Mouse (Mus musculus): Measurements from ENCODE around the gene Olfr960. TPM values are rescaled to one million over a fixed set of nuclear protein-coding genes. Genes with fewer than 3 reads are reported as not detected.

The Olfr960 gene
- polyA plus RNA-seq, 1 experiment, result not detected

DNA sequence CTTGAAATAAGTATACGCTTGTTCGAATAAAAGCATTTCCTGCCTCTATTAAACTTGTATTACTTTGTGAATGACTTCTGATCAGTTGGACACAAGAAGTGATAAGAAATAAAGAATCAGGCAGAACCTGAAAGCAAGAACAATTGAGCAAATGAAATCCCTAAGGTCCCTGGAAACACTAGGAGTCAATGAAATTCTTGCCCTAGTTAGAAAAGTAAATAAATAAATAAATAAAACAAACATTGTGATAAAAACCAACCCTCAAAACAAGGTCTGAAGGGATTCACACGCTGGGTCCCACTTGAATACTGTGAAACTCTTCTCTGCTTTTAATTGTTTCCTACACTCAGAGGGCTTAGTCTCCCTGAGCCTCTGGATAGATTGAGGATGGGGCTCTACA lies 10.8 kb upstream of the Olfr960 start, which contains the start of gene Olfr148:
TSS of gene Olfr148 (plus strand) at position 301 of the 400 bp plus-strand sequence.
- H3K36me3 ChIP-seq (ENCODE audit: control insufficient read depth, insufficient read depth, low read length), result no peaks in the 10 kb centered on the region
- DNase-seq, result no peak
- TF ChIP-seq POLR2A (IDR thresholded peaks at IDR 0.05; ENCODE audit: low read depth, low read length), result no peak
- TF ChIP-seq CTCF (conservative IDR thresholded peaks at IDR 0.05; ENCODE audit: insufficient read depth, insufficient read length, low read depth, low read length), result no peak
- no peak within 1 kb of the TSS for H3K27ac ChIP-seq (ENCODE audit: insufficient read depth, low read depth, low read length)
- H3K27me3 ChIP-seq (replicated peaks; ENCODE audit: control insufficient read depth, insufficient read depth, low read length), result no peaks in the 10 kb centered on the region
- 76% methylated on average over 3 of the region's 3 CpGs for WGBS
- no peaks in the 10 kb centered on the region for H3K4me1 ChIP-seq (ENCODE audit: control insufficient read depth, insufficient read depth, low read length)
- no peak within 1 kb of the TSS for H3K4me3 ChIP-seq (ENCODE audit: insufficient read depth, low read depth, low read length)

DNA sequence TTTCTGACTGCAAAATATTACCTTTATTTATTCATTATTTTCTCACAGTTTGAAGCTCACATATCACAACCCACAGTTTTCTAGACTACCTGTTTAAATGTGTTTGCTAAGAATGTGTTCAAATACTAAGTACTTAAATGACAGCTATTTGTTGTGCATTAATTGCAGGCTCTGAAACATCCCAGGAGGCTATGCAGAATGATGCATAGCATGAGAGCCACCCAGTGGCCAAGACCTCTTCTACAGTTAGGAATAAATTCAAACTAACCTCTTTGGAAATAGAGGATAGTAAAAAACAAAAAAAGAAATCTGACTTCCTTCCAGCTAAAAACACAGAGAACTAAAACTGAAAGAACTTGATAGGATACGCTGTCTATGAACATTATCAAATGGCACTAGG lies 9.2 kb upstream of the Olfr960 start:
- no peak overlapping the region for H3K27ac ChIP-seq (ENCODE audit: insufficient read depth, low read depth, low read length)

DNA sequence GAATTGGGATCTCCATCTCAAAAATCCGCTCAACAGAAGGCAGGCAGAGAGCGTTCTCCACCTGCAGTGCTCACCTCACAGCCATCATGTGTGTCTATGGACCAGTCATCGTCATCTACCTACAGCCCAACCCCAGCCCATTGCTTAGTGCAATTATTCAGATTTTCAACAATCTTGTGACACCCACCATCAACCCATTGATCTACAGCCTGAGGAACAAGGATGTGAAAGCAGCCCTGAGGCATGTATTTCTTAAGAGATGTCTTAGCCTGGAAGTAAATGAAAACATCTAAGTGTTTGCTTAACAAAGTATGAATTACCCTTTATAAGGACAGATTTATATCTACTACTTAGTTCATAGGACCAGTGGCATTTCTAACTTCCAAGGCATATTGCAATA lies 2.6 kb downstream of the Olfr960 start:
- H3K4me3 ChIP-seq (ENCODE audit: insufficient read depth, low read depth, low read length), result no peak overlapping the region
- TF ChIP-seq POLR2A (IDR thresholded peaks at IDR 0.05; ENCODE audit: low read depth, low read length) (no peak), CTCF (conservative IDR thresholded peaks at IDR 0.05; ENCODE audit: insufficient read depth, insufficient read length, low read depth, low read length) (no peak)
- no peak overlapping the region for H3K27ac ChIP-seq (ENCODE audit: insufficient read depth, low read depth, low read length)
- no peaks in the 10 kb centered on the region for H3K4me1 ChIP-seq (ENCODE audit: control insufficient read depth, insufficient read depth, low read length)
- 90% methylated on average over 3 of the region's 3 CpGs for WGBS
- H3K27me3 ChIP-seq (replicated peaks; ENCODE audit: control insufficient read depth, insufficient read depth, low read length), result no peaks in the 10 kb centered on the region
- no peaks in the 10 kb centered on the region for H3K36me3 ChIP-seq (ENCODE audit: control insufficient read depth, insufficient read depth, low read length)
- DNase-seq, result no peak

More for the DNA sequence above, 9.2 kb upstream of the Olfr960 start:
- Histone ChIP-seq H3K27me3 (replicated peaks; ENCODE audit: control insufficient read depth, insufficient read depth, low read length) (no peaks in the 10 kb centered on the region), H3K4me3 (ENCODE audit: insufficient read depth, low read depth, low read length) (no peak overlapping the region), H3K36me3 (ENCODE audit: control insufficient read depth, insufficient read depth, low read length) (no peaks in the 10 kb centered on the region), H3K4me1 (ENCODE audit: control insufficient read depth, insufficient read depth, low read length) (no peaks in the 10 kb centered on the region)
- no peak for DNase-seq
- WGBS, result 61% methylated on average over 1 of the region's 1 CpGs
- TF ChIP-seq CTCF (conservative IDR thresholded peaks at IDR 0.05; ENCODE audit: insufficient read depth, insufficient read length, low read depth, low read length) (0 out of 2 replicates have a peak, but pooled peaks have one; percentile 17), POLR2A (IDR thresholded peaks at IDR 0.05; ENCODE audit: low read depth, low read length) (no peak)

GRCm38 (mm10) chr9:39624711-39625110 lies 3.5 kb downstream of the Olfr960 start:
- Histone ChIP-seq H3K27ac (ENCODE audit: insufficient read depth, low read depth, low read length) (no peak overlapping the region), H3K27me3 (replicated peaks; ENCODE audit: control insufficient read depth, insufficient read depth, low read length) (no peaks in the 10 kb centered on the region), H3K36me3 (ENCODE audit: control insufficient read depth, insufficient read depth, low read length) (no peaks in the 10 kb centered on the region), H3K4me1 (ENCODE audit: control insufficient read depth, insufficient read depth, low read length) (no peaks in the 10 kb centered on the region), H3K4me3 (ENCODE audit: insufficient read depth, low read depth, low read length) (no peak overlapping the region)
- WGBS, result 12% methylated on average over 2 of the region's 2 CpGs
- peak; percentile 2 for DNase-seq
- TF ChIP-seq CTCF (conservative IDR thresholded peaks at IDR 0.05; ENCODE audit: insufficient read depth, insufficient read length, low read depth, low read length) (no peak), POLR2A (IDR thresholded peaks at IDR 0.05; ENCODE audit: low read depth, low read length) (no peak)

DNA sequence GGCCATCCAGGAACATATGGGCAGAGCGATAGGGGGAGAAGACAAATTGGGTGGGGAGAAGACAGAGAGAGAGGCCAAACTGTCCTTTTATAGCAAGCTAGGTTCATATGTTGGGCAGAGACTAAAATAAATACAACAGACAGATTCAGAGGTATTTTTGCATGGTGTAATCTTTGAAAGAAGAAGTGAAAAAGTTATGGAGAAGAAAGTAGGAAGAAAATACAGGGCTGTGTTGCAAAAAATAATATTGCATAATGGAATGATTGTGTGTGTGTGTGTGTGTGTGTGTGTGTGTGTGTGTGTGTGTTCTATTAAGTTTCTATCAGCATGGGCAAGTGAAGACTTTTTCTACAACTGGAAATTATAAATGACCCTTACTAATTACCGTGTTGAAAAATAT lies 7.9 kb downstream of the Olfr960 start:
- no peaks in the 10 kb centered on the region for H3K27me3 ChIP-seq (replicated peaks; ENCODE audit: control insufficient read depth, insufficient read depth, low read length)
- H3K4me3 ChIP-seq (ENCODE audit: insufficient read depth, low read depth, low read length), result no peak overlapping the region
- TF ChIP-seq POLR2A (IDR thresholded peaks at IDR 0.05; ENCODE audit: low read depth, low read length) (no peak), CTCF (conservative IDR thresholded peaks at IDR 0.05; ENCODE audit: insufficient read depth, insufficient read length, low read depth, low read length) (no peak)
- no peaks in the 10 kb centered on the region for H3K36me3 ChIP-seq (ENCODE audit: control insufficient read depth, insufficient read depth, low read length)
- 80% methylated on average over 2 of the region's 2 CpGs for WGBS
- no peak for DNase-seq
- H3K27ac ChIP-seq (ENCODE audit: insufficient read depth, low read depth, low read length), result no peak overlapping the region
- H3K4me1 ChIP-seq (ENCODE audit: control insufficient read depth, insufficient read depth, low read length), result no peaks in the 10 kb centered on the region

DNA sequence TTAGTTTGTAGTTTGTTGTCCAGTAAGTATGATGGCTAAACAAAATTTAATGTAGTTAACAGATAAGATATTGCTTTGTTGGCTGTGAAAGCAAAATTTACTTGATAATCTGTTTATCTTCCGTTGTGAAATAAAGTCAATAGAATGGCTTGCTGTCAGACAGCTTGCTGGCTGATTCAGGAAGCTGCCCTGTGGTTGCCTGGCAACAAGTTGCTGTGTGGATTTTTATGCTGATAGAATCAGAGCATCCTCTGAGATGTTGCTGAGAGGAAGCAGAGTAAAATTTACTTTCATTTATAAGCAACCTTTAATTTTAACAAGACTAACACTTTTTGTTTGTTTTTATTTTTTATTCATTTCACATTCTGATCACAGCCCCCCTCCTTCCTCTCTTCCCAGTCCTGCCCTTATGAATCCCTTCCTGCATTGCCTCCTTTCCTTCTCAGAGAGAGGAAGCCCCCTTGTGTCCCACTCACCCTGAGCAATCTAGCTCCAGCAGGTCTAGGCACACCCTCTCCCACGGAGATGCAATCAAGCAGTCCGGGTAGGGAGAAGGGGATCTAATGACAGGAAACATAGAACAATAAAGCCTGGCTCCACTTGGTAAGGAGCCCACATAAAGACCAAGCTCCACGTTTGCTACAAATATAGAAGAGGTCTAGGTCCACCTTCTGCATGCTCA lies 12.9 kb downstream of the Olfr960 start:
- no peaks in the 10 kb centered on the region for H3K4me1 ChIP-seq (ENCODE audit: control insufficient read depth, insufficient read depth, low read length)
- no peak for DNase-seq
- no peaks in the 10 kb centered on the region for H3K36me3 ChIP-seq (ENCODE audit: control insufficient read depth, insufficient read depth, low read length)
- H3K27me3 ChIP-seq (replicated peaks; ENCODE audit: control insufficient read depth, insufficient read depth, low read length), result no peaks in the 10 kb centered on the region
- TF ChIP-seq POLR2A (IDR thresholded peaks at IDR 0.05; ENCODE audit: low read depth, low read length) (no peak), CTCF (conservative IDR thresholded peaks at IDR 0.05; ENCODE audit: insufficient read depth, insufficient read length, low read depth, low read length) (no peak)
- no peak overlapping the region for H3K27ac ChIP-seq (ENCODE audit: insufficient read depth, low read depth, low read length)
- no peak overlapping the region for H3K4me3 ChIP-seq (ENCODE audit: insufficient read depth, low read depth, low read length)
- WGBS, result 8% methylated on average over 4 of the region's 4 CpGs

GRCm38 (mm10) chr9:39644785-39645184 lies 23.6 kb downstream of the Olfr960 start, which contains the start of gene Olfr961:
Gene Olfr961 (plus strand): TSS chr9:39645085.
- Histone ChIP-seq H3K27ac (ENCODE audit: insufficient read depth, low read depth, low read length) (no peak within 1 kb of the TSS), H3K36me3 (ENCODE audit: control insufficient read depth, insufficient read depth, low read length) (no peaks in the 10 kb centered on the region), H3K4me3 (ENCODE audit: insufficient read depth, low read depth, low read length) (no peak within 1 kb of the TSS), H3K27me3 (replicated peaks; ENCODE audit: control insufficient read depth, insufficient read depth, low read length) (no peaks in the 10 kb centered on the region), H3K4me1 (ENCODE audit: control insufficient read depth, insufficient read depth, low read length) (no peaks in the 10 kb centered on the region)
- TF ChIP-seq CTCF (conservative IDR thresholded peaks at IDR 0.05; ENCODE audit: insufficient read depth, insufficient read length, low read depth, low read length) (no peak), POLR2A (IDR thresholded peaks at IDR 0.05; ENCODE audit: low read depth, low read length) (no peak)
- DNase-seq, result no peak
